Mouse (Mus musculus): Measurements from ENCODE around the gene Lhx4. TPM values are rescaled to one million over a fixed set of nuclear protein-coding genes. Genes with fewer than 3 reads are reported as not detected.

The Lhx4 gene
- total and polyA plus RNA-seq, 3 experiments = not detected

- Histone ChIP-seq H3K4me1 (ENCODE audit: control insufficient read depth in 1 of 2, insufficient read depth in 2 of 2, low read length in 2 of 2) (no peaks in the 10 kb centered on the region), H3K79me2 (ENCODE audit: control insufficient read depth, insufficient read depth, low read length, poor library complexity) (no peaks in the 10 kb centered on the region), H3K27ac (ENCODE audit: control insufficient read depth, low read depth, low read length) (no peak overlapping the region), H3K4me3 (ENCODE audit: control insufficient read depth in 1 of 2, insufficient read depth in 1 of 2, low read depth in 2 of 2, low read length in 2 of 2) (no peak overlapping the region), H3K36me3 (ENCODE audit: control insufficient read depth in 1 of 2, insufficient read depth in 2 of 2, low read length in 2 of 2) (no peaks in the 10 kb centered on the region), H3K27me3 (ENCODE audit: control insufficient read depth in 1 of 2, insufficient read depth in 2 of 2, low read length in 2 of 2) (no peaks in the 10 kb centered on the region), H3K9ac (ENCODE audit: control insufficient read depth, low read depth, low read length, poor library complexity, severe bottlenecking) (no peak overlapping the region), H3K9me3 (replicated peaks; ENCODE audit: insufficient read depth, low read length) (no peaks in the 10 kb centered on the region)
- DNase-seq (ENCODE audit: low read depth, low spot score) = no peak
- TF ChIP-seq GATA1 (IDR thresholded peaks at IDR 0.05; ENCODE audit: low read depth, low read length) (no peak), HCFC1 (IDR thresholded peaks at IDR 0.05; ENCODE audit: low read depth, low read length) (no peak), ZNF384 (IDR thresholded peaks at IDR 0.05; ENCODE audit: low read depth, low read length) (no peak), EP300 (IDR thresholded peaks at IDR 0.05; ENCODE audit: low read depth in 1 of 2, low read length in 2 of 2) (no peak), JUND (IDR thresholded peaks at IDR 0.05; ENCODE audit: low read depth, low read length) (no peak), MXI1 (IDR thresholded peaks at IDR 0.05; ENCODE audit: low read depth, low read length) (no peak)
Observed at GRCm38 (mm10) chr1:155758711-155759110, 7.2 kb upstream of the Lhx4 start.

DNA sequence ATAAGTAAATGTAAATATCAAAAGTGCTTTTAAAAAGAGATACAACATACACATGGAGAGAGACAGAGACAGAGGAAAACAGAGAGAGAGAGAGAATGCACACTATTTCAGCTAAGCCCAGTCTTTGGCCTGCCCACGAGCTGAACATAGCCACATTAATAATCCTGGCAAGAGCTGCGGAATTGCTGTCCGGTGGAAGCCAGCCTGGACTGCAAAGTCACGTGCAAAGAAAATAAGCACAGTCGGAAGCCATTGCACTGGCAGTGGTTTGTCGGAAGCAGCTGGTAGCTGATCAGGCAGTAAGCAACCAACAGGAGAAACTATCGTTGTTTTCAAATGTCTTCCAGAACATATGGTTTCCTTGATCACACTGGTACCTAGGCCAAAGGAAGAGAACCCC, 6.1 kb upstream of the Lhx4 start:
- Histone ChIP-seq H3K79me2 (ENCODE audit: control insufficient read depth, insufficient read depth, low read length, poor library complexity) (no peaks in the 10 kb centered on the region), H3K9ac (ENCODE audit: control insufficient read depth, low read depth, low read length, poor library complexity, severe bottlenecking) (no peak overlapping the region), H3K9me3 (replicated peaks; ENCODE audit: insufficient read depth, low read length) (no peaks in the 10 kb centered on the region), H3K36me3 (ENCODE audit: control insufficient read depth in 1 of 2, insufficient read depth in 2 of 2, low read length in 2 of 2) (no peaks in the 10 kb centered on the region), H3K27me3 (ENCODE audit: control insufficient read depth in 1 of 2, insufficient read depth in 2 of 2, low read length in 2 of 2) (no peaks in the 10 kb centered on the region), H3K27ac (ENCODE audit: control insufficient read depth, low read depth, low read length) (no peak overlapping the region), H3K4me1 (ENCODE audit: control insufficient read depth in 1 of 2, insufficient read depth in 2 of 2, low read length in 2 of 2) (no peaks in the 10 kb centered on the region), H3K4me3 (ENCODE audit: control insufficient read depth in 1 of 2, insufficient read depth in 1 of 2, low read depth in 2 of 2, low read length in 2 of 2) (no peak overlapping the region)
- no peak for DNase-seq (ENCODE audit: low read depth, low spot score)
- TF ChIP-seq ZNF384 (IDR thresholded peaks at IDR 0.05; ENCODE audit: low read depth, low read length) (no peak), TBP (IDR thresholded peaks at IDR 0.05; ENCODE audit: low read depth, low read length) (no peak), UBTF (IDR thresholded peaks at IDR 0.05; ENCODE audit: borderline replicate concordance, insufficient read depth, low read depth, low read length) (no peak), HCFC1 (IDR thresholded peaks at IDR 0.05; ENCODE audit: low read depth, low read length) (no peak), GABPA (IDR thresholded peaks at IDR 0.05; ENCODE audit: low read depth, low read length) (no peak), MYC (IDR thresholded peaks at IDR 0.05; ENCODE audit: low read depth, low read length) (no peak), NRF1 (IDR thresholded peaks at IDR 0.05; ENCODE audit: insufficient read depth, low read depth, low read length, poor library complexity, severe bottlenecking) (no peak), TCF12 (IDR thresholded peaks at IDR 0.05; ENCODE audit: low read depth, low read length) (no peak), CHD1 (IDR thresholded peaks at IDR 0.05; ENCODE audit: low read depth, low read length) (no peak), ZKSCAN1 (IDR thresholded peaks at IDR 0.05; ENCODE audit: low read depth, low read length) (no peak), EP300 (IDR thresholded peaks at IDR 0.05; ENCODE audit: low read depth in 1 of 2, low read length in 2 of 2) (no peak), CTCF (IDR thresholded peaks at IDR 0.05 in 2 of 3, conservative IDR thresholded peaks at IDR 0.05 in 1 of 3; ENCODE audit: control insufficient read depth in 1 of 3, insufficient read depth in 1 of 3, low read depth in 2 of 3, low read length in 3 of 3, poor library complexity in 1 of 3, severe bottlenecking in 1 of 3) (no peak), JUND (IDR thresholded peaks at IDR 0.05; ENCODE audit: low read depth, low read length) (no peak), MXI1 (IDR thresholded peaks at IDR 0.05; ENCODE audit: low read depth, low read length) (no peak)

Data from MEL (cell line).